Mouse (Mus musculus) megakaryocyte, embryonic 14.5 days (primary cell): ENCODE results near the gene Dnah14. TPM values are rescaled to one million over a fixed set of nuclear protein-coding genes. Genes with fewer than 3 reads are reported as not detected.

ENCODE experiments used
- H3K27me3 ChIP-seq: replicated peaks from 2 replicates; pipeline ENCODE3; 2012; ENCODE audit warnings: inconsistent platforms
- H3K36me3 ChIP-seq: replicated peaks from 2 replicates; pipeline ENCODE3; 2012; ENCODE audit warnings: low read length, inconsistent platforms, mixed read lengths
- H3K4me1 ChIP-seq: 2 replicates; pipeline ENCODE4 v1.6.1; 2012; ENCODE audit warnings: inconsistent platforms
- H3K4me3 ChIP-seq: replicated peaks from 2 replicates; pipeline ENCODE3; 2012; ENCODE audit warnings: moderate library complexity, mild to moderate bottlenecking, inconsistent platforms
- H3K9me3 ChIP-seq: 2 replicates; pipeline ENCODE4 v1.6.1; 2012; ENCODE audit warnings: inconsistent platforms
- FLI1 ChIP-seq: IDR thresholded peaks from 2 replicates; pipeline ENCODE4 v1.6.1; 2012; ENCODE audit warnings: low read length, inconsistent platforms, mixed read lengths
- GATA1 ChIP-seq: IDR thresholded peaks from 3 replicates; pipeline ENCODE4 v1.6.1; 2012; ENCODE audit warnings: mixed read lengths, low read length, inconsistent platforms, borderline replicate concordance
- polyA plus RNA-seq: library from polyadenylated mRNA; stranded (reverse); fragments of >175 nt; gene quantifications from 2 replicates; pipeline ENCODE4 v1.2.3, GENCODE M21; 2012; ENCODE audit warnings: low replicate concordance; ENCODE audit not compliant: insufficient read depth

Dnah14 gene
- polyA plus RNA-seq, 1 experiment = not detected

DNA sequence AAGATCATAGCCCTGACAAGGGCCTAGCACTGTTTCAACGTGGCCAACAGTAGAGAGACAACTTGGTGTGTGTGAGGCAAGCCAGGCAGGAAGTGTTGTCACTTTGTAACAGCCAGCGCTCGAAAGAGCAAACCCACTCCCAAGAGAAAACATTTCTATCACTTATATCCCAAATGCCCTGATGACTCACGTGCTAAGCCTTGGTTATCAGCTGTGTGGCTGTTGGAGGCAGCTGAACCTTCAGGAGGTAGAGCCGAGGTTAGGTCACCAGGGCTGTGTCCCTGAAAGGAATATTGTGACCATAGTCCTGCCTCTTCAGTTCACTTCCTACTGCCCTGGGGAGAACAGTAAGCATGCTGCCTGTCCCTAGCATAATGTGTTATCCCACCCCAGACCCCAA, 25.5 kb upstream of the Dnah14 start:
- Histone ChIP-seq H3K4me3 (no peak overlapping the region), H3K4me1 (peaks cover 17% of the 10 kb centered on the region), H3K9me3 (peaks cover 14% of the 10 kb centered on the region; the same call in 1 of the 2 replicates), H3K27me3 (peaks cover 34% of the 10 kb centered on the region), H3K36me3 (no peaks in the 10 kb centered on the region)
- TF ChIP-seq GATA1 (no peak), FLI1 (no peak)

DNA sequence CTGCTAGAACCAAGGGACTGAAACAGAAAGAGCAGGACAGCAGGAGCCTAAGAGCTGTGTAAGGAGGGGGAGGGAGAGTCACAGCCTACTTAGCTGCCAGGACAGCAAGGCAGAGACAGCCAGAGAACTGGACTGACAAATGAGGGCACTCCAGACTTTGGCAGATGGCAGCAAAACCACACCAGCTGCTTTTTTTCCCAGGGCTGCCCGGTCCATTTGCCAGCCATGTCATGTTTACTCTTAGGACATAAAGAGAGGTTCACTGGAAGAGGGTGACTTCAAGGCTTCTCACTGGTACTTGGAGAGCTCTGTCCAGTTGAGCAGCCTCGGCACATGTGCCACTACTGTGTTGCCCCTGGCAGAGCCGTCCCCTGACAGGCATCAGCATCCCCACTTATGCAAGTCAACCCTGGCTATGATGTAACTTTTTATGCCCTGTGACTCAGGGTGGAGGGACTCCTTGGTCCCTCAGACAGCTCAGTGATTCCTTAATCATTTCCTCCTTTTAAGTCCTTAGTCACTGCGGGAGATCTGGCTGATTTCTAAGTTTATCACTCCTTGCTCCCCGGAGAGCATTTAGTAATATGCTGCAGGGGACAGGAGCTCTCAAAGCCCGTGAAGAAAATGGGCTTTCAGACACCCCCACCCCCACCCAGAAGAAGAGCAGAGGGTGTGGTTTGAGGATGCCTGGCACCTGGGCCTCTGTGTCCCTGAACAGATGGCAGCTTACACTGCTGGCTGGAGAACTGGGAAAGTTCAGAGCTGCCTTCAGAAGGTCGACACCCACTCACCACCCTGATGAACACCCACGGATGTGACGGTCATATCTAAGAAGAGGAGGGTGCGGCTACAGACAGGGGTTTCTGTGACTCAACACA, 23.6 kb upstream of the Dnah14 start:
- Histone ChIP-seq H3K36me3 (no peaks in the 10 kb centered on the region), H3K27me3 (peaks cover 35% of the 10 kb centered on the region), H3K9me3 (peaks cover 8% of the 10 kb centered on the region; the same call in 1 of the 2 replicates), H3K4me1 (peaks cover 17% of the 10 kb centered on the region), H3K4me3 (peak overlapping the region; percentile 50)
- TF ChIP-seq FLI1 = no peak

DNA sequence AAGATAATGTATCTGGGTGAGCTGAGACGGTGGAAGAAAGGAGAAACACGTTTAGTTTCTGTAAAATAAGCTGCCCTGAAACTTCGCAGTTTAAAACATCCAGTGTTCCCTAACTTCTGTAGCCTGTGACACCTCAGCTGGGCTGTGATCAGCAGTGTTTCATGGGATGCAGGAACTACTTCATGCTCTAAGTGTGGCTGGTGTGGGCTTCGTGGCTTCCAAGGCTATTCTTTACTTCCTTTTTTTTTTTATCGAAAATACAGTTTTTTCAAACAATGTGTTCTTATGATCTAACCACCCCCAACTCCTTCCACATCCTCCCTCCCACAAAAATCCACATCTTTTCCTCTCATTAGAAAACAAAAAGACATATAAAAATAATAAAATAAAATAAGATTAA, 20.9 kb upstream of the Dnah14 start:
- H3K4me1 ChIP-seq = peaks cover 17% of the 10 kb centered on the region
- no peaks in the 10 kb centered on the region for H3K9me3 ChIP-seq
- TF ChIP-seq FLI1 (no peak), GATA1 (no peak)
- peaks cover 28% of the 10 kb centered on the region for H3K27me3 ChIP-seq
- no peaks in the 10 kb centered on the region for H3K36me3 ChIP-seq
- no peak overlapping the region for H3K4me3 ChIP-seq

DNA sequence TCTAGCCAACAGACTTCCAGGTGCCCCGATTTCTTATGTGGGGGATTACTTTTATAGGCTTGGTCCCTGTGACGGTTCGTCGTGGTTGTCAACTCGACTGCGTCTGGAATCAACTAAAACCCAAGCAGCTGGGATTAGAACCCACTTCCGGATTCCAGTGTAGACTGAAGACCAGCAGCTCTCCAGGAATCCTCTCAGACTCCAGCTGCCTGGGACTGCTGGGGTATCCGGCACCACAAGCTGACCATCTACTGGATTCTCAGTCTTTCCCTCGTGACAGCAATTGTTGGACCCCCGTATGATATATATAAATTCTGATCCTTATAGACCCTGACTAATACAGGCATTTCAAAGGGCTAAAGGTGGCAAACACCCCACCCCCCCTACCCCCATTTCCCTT, 16.7 kb upstream of the Dnah14 start:
- H3K4me3 ChIP-seq = no peak overlapping the region
- H3K36me3 ChIP-seq = no peaks in the 10 kb centered on the region
- H3K27me3 ChIP-seq = peaks cover 18% of the 10 kb centered on the region
- no peak for TF ChIP-seq FLI1
- TF ChIP-seq GATA1 = no peak
- H3K9me3 ChIP-seq = peaks cover 2% of the 10 kb centered on the region; the same call in 1 of the 2 replicates
- peaks cover 6% of the 10 kb centered on the region for H3K4me1 ChIP-seq

DNA sequence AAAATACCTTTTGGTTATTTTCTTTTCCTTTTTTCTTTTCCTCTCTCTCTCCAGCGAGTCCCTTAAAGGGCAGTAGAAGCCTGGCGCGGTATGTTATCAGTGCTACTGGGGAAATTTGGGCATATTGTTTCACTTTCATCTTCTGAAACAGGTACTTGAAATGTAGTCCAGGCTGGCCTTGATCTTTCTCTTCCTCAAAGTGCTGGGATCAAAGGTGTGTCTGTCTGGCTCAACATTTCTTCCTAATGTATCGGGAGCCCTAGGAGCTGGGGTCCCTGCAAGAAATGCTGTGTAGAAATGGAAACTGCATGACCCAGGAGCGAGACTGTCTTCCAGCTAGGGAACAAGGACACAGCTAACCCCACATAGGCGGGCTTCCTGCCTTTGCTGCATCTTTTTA, 16.0 kb upstream of the Dnah14 start:
- no peaks in the 10 kb centered on the region for H3K36me3 ChIP-seq
- TF ChIP-seq GATA1 = no peak
- no peak for TF ChIP-seq FLI1
- H3K9me3 ChIP-seq = peaks cover 7% of the 10 kb centered on the region; the same call in 1 of the 2 replicates
- H3K4me1 ChIP-seq = peaks cover 2% of the 10 kb centered on the region
- H3K4me3 ChIP-seq = no peak overlapping the region
- H3K27me3 ChIP-seq = peaks cover 18% of the 10 kb centered on the region

DNA sequence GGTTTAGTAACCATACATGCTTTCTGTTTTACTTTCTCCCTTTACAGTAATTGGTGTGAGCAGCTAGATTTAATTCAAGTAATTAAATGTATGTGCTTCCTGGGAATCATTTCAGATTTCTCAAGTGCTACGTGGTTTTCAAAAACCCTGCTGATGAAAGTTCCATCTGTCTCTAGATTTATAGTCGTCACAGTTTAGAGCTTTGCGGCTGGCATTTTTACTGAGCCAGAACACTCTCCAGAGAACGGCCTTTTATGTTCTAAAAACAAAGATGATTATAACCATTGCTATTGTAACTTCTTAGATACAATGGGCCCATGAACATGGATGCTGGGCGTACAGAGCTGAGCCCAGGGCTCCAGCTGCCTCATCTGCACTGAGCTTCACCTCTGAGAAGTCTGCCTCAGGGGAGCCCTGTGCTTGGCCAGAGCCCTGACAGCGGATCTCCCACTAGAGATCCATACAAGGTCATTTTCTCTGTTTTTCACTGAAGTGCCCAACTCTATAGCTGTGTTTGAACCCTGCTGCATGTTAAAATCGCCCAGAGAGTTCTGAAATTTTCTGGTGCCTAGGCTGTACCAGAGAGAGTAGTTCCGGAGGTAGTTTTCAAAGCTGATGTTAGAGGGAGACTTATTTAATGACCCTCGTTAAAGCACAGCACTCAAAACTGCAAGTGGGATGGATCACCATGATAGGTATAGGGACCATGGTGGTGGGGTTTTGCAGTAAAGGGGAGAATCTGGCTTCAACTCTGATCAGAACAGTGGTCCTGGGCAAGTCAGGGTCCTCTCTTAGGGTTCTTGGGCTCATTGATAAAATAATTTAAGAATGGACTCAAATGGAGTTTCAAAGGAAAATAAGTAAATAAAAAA, 15.2 kb upstream of the Dnah14 start:
- H3K9me3 ChIP-seq = peaks cover 12% of the 10 kb centered on the region
- H3K36me3 ChIP-seq = no peaks in the 10 kb centered on the region
- H3K4me1 ChIP-seq = no peaks in the 10 kb centered on the region
- TF ChIP-seq FLI1 (no peak), GATA1 (no peak)
- H3K27me3 ChIP-seq = peaks cover 20% of the 10 kb centered on the region
- no peak overlapping the region for H3K4me3 ChIP-seq

DNA sequence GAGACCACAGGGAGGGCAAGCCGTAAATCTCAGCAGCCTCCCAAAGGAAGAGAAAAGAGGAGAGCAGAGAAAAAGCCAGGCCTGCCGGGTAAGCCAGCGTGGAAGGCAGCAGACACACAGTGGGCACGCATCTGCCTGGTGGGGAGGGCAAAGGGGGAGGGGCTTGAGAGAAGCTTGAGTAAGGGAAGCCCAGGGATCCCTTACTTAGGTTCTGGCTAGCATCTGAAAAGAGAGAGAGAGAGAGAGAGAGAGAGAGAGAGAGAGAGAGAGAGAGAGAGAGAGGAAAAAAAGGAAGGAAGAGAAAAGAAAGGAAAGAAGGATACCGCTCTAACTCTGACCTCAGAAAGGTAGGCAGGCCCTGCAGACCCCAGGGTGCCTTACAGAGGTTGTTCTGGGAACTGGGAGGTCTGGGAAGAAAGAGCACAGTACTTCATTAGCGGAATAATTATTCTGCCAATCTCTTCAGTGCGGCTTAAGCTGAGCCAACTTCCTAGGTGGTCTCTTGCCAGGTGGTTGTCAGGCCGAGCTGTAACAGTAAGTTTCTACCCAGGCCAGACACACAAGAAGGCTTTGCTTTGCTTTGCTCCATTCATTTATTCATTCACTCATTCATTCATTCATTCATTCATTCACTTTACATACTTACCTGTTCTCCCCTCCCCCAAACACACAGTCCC, 14.5 kb upstream of the Dnah14 start:
- H3K9me3 ChIP-seq = peaks cover 12% of the 10 kb centered on the region
- H3K4me1 ChIP-seq = no peaks in the 10 kb centered on the region
- H3K4me3 ChIP-seq = no peak overlapping the region
- H3K36me3 ChIP-seq = no peaks in the 10 kb centered on the region
- no peak for TF ChIP-seq GATA1
- TF ChIP-seq FLI1 = no peak
- peaks cover 27% of the 10 kb centered on the region for H3K27me3 ChIP-seq

DNA sequence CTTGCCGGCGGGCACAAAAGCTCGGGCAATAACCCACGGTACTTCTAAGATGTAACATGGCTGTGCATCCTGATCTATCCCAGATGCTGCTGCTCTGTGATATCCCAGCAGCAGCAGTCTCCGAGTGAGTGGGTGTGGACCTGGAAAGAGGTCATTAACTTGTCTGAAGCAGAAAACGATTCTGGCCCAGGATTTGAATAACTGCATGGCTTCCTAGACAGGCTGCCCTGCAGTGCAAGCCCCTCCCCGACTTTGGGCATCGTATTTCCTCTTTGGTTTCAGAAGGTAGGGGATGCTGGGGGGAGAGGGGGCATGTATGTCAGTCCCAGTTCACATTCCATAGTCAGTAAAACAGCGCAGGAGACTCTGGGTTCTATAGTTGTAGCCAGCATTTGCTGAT, 6.9 kb upstream of the Dnah14 start:
- H3K4me1 ChIP-seq = no peaks in the 10 kb centered on the region
- H3K36me3 ChIP-seq = no peaks in the 10 kb centered on the region
- no peak for TF ChIP-seq FLI1
- TF ChIP-seq GATA1 = no peak
- peaks cover 15% of the 10 kb centered on the region for H3K27me3 ChIP-seq
- no peak overlapping the region for H3K4me3 ChIP-seq
- H3K9me3 ChIP-seq = peaks cover 12% of the 10 kb centered on the region

DNA sequence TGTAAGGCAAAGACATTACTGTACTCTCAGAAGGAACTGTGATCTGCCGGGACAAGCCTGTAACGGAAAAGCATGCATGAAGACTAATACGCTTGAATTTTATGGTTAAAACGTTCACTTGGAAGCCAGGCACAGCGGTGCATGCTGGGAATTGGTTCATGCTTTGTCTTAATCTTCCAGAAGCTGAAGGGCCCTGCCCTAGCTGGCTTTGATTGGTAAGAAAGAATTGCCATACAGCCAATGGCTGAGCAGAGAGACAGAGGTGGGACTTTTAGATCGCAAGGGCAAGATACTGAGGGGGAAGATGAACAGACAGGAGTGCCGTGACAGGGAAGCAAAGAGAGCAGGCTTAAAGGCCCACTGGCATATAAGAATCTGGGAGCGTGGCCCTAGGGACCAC, 6.8 kb downstream of the Dnah14 start:
- no peaks in the 10 kb centered on the region for H3K36me3 ChIP-seq
- H3K4me1 ChIP-seq = no peaks in the 10 kb centered on the region
- no peak overlapping the region for H3K4me3 ChIP-seq
- H3K9me3 ChIP-seq = no peaks in the 10 kb centered on the region
- no peak for TF ChIP-seq FLI1
- TF ChIP-seq GATA1 = no peak
- H3K27me3 ChIP-seq = peaks cover 16% of the 10 kb centered on the region
